Mouse (Mus musculus) heart, embryonic 13.5 days (tissue): Measurements from ENCODE around the gene Amotl2. TPM values are rescaled to one million over a fixed set of nuclear protein-coding genes. Genes with fewer than 3 reads are reported as not detected.

ENCODE experiments used
- polyA plus RNA-seq: library from polyadenylated mRNA; unstranded; fragments of >200 nt; fragmentation: Nextera tagmentation; extraction: Ambion mirVana; gene quantifications from 2 replicates; pipeline ENCODE4 v1.2.1, GENCODE M21; 2015

Gene Amotl2
- polyA plus RNA-seq, 1 experiment from 2014 or later = 35.9 TPM

Other genes with a start within 250 kb of the Amotl2 start
- gene Ky, start 210.9 kb upstream of the Amotl2 start, polyA plus RNA-seq = 0.75 and 2.0 TPM in 2 replicates
- 224 and 259 TPM in 2 replicates for gene Anapc13, start 90.4 kb upstream of the Amotl2 start, polyA plus RNA-seq
- 43.6 and 50.1 TPM in 2 replicates for gene Cep63, start 90.1 kb upstream of the Amotl2 start, polyA plus RNA-seq
- 9.6 and 10.8 TPM in 2 replicates for gene Ryk, start 118.2 kb downstream of the Amotl2 start, polyA plus RNA-seq